ENCODE assay signal across 24 mouse cellular contexts in the genomic region with DNA sequence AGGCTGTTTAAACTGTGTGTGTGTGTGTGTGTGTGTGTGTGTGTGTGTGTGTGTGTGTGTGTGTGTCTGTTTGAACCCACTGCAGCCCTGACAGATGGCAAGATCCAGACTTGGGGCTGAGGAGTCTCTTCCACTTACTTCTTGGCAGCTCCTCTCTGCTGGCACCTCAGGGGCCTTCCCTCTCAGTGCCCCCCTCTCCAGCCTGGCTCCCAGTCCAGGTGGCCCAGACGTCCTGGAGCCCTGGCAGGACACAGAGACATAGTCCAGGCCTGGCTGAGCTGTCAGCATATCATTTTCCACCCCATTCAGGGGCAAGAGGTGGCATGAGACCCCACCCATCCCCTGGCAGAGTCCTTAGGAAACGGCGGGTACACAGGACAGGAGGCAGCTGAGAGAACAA. TPM values are rescaled to one million over a fixed set of nuclear protein-coding genes. Genes with fewer than 3 reads are reported as not detected.
A peak's percentile ranks its signal among the peaks of the same experiment; 100 is the strongest.
DNase-seq lines count a peak whose midpoint lies in the region; ATAC-seq and TF ChIP-seq lines count a peak whose summit lies in the region.
"Had no signal": no experiment of that assay in that cellular context is flagged by ENCODE, and none has a peak within 500 bp of the region (broad histone marks: within the 10 kb centered on the region; RNA-seq: fewer than 3 reads in every experiment).

No protein-coding gene starts in this region.

- no peak overlapping the region for H3K9ac ChIP-seq in intestine, embryonic 16.5 days (ENCODE audit: low read depth, low read length)
- H3K9ac ChIP-seq in intestine, postnatal 0 days (ENCODE audit: low read depth, low read length) = no peak overlapping the region
- no peak overlapping the region for H3K9ac ChIP-seq in heart, embryonic 15.5 days
- no peak overlapping the region for H3K9ac ChIP-seq in liver, embryonic 11.5 days (ENCODE audit: low read depth, low read length)
- H3K9ac ChIP-seq: forebrain, postnatal 0 days; hindbrain, embryonic 15.5 days; limb, embryonic 12.5 days; liver, embryonic 13.5 days; lung, embryonic 14.5 days; neural tube, embryonic 12.5 days had no signal

- 43% methylated on average over 3 of the region's 3 CpGs for WGBS in intestine, embryonic 16.5 days
- 35% methylated on average over 3 of the region's 3 CpGs for WGBS in intestine, postnatal 0 days
- WGBS in heart, embryonic 15.5 days = 12% methylated on average over 3 of the region's 3 CpGs
- 44% methylated on average over 3 of the region's 3 CpGs for WGBS in liver, embryonic 11.5 days

- no peak overlapping the region for H3K4me3 ChIP-seq in intestine, embryonic 16.5 days (ENCODE audit: low read length)
- H3K4me3 ChIP-seq in intestine, postnatal 0 days (ENCODE audit: low read depth, low read length) = no peak overlapping the region
- no peak overlapping the region for H3K4me3 ChIP-seq in heart, embryonic 15.5 days
- no peak overlapping the region for H3K4me3 ChIP-seq in liver, embryonic 11.5 days (ENCODE audit: low read depth, low read length)
- H3K4me3 ChIP-seq: hindbrain, embryonic 15.5 days; layer of hippocampus, adult 2 months; limb, embryonic 12.5 days; liver, embryonic 13.5 days; midbrain, embryonic 10.5 days; neural tube, embryonic 12.5 days had no signal

- no peak for TF ChIP-seq CTCF in intestine, postnatal 0 days (IDR thresholded peaks at IDR 0.05; ENCODE audit: low read depth)

- peaks cover 11% of the 10 kb centered on the region; the same call in 1 of the 2 replicates for H3K4me1 ChIP-seq in intestine, embryonic 16.5 days (ENCODE audit: control insufficient read depth, insufficient read depth, low read length)
- no peaks in the 10 kb centered on the region for H3K4me1 ChIP-seq in intestine, postnatal 0 days (replicated peaks; ENCODE audit: control insufficient read depth, insufficient read depth, low read length)
- peaks cover 67% of the 10 kb centered on the region for H3K4me1 ChIP-seq in heart, embryonic 15.5 days (replicated peaks)
- 0 out of 2 replicates have a peak, but pooled peaks cover 4% of the 10 kb centered on the region for H3K4me1 ChIP-seq in liver, embryonic 11.5 days (replicated peaks; ENCODE audit: control insufficient read depth, insufficient read depth, low read length)
- H3K4me1 ChIP-seq: neural tube, embryonic 12.5 days had no signal

- peaks cover 15% of the 10 kb centered on the region for H3K27me3 ChIP-seq in intestine, embryonic 16.5 days (replicated peaks; ENCODE audit: control insufficient read depth, insufficient read depth, low read length)
- H3K27me3 ChIP-seq in intestine, postnatal 0 days (replicated peaks; ENCODE audit: control insufficient read depth, insufficient read depth, low read length) = peaks cover 39% of the 10 kb centered on the region
- peaks cover 49% of the 10 kb centered on the region for H3K27me3 ChIP-seq in heart, embryonic 15.5 days
- peaks cover 51% of the 10 kb centered on the region for H3K27me3 ChIP-seq in liver, embryonic 11.5 days (replicated peaks; ENCODE audit: control insufficient read depth, insufficient read depth, low read length)
- H3K27me3 ChIP-seq: CH12.LX had no signal

- H3K9me3 ChIP-seq in intestine, embryonic 16.5 days (ENCODE audit: control insufficient read depth, low read length) = no peaks in the 10 kb centered on the region
- H3K9me3 ChIP-seq in intestine, postnatal 0 days (ENCODE audit: control insufficient read depth) = no peaks in the 10 kb centered on the region
- no peaks in the 10 kb centered on the region for H3K9me3 ChIP-seq in heart, embryonic 15.5 days (replicated peaks)
- no peaks in the 10 kb centered on the region for H3K9me3 ChIP-seq in liver, embryonic 11.5 days (ENCODE audit: control insufficient read depth, low read length)
- H3K9me3 ChIP-seq: hindbrain, embryonic 15.5 days; limb, embryonic 12.5 days; liver, embryonic 13.5 days; midbrain, embryonic 10.5 days; neural tube, embryonic 12.5 days had no signal

- DNase-seq in heart, adult 8-10 months (ENCODE audit: low spot score) = peak; percentile 24
- DNase-seq in heart, postnatal 4 days = peak; percentile 62
- DNase-seq in layer of hippocampus, postnatal 36 days = no peak
- DNase-seq in liver, embryonic 11.5 days (ENCODE audit: low spot score) = no peak
- no peak for DNase-seq in left cerebral cortex, adult 11 months (ENCODE audit: low spot score)
- DNase-seq: cerebellum, adult 9-10 months; forebrain, postnatal 0 days; kidney, adult 11 months; kidney, postnatal 14 days; liver, embryonic 13.5 days; lung, embryonic 14.5 days; right cerebral cortex, adult 18-20 months; thymus, postnatal 36 days had no signal

- no peaks in the 10 kb centered on the region for H3K36me3 ChIP-seq in intestine, embryonic 16.5 days (ENCODE audit: control insufficient read depth, insufficient read depth, low read length)
- no peaks in the 10 kb centered on the region for H3K36me3 ChIP-seq in intestine, postnatal 0 days (ENCODE audit: control insufficient read depth, insufficient read depth)
- H3K36me3 ChIP-seq in heart, embryonic 15.5 days = no peaks in the 10 kb centered on the region
- no peaks in the 10 kb centered on the region for H3K36me3 ChIP-seq in liver, embryonic 11.5 days (ENCODE audit: control insufficient read depth, insufficient read depth, low read length)
- H3K36me3 ChIP-seq: hindbrain, embryonic 15.5 days; limb, embryonic 12.5 days; liver, embryonic 13.5 days; midbrain, embryonic 10.5 days; neural tube, embryonic 12.5 days had no signal

- no peak overlapping the region for H3K4me2 ChIP-seq in intestine, embryonic 16.5 days (ENCODE audit: low read depth, low read length)
- H3K4me2 ChIP-seq in intestine, postnatal 0 days (replicated peaks; ENCODE audit: low read depth) = no peak overlapping the region
- no peak overlapping the region for H3K4me2 ChIP-seq in heart, embryonic 15.5 days
- H3K4me2 ChIP-seq in liver, embryonic 11.5 days = no peak overlapping the region
- H3K4me2 ChIP-seq: hindbrain, embryonic 15.5 days; limb, embryonic 12.5 days; liver, embryonic 13.5 days; lung, embryonic 14.5 days; neural tube, embryonic 12.5 days had no signal

- peak; percentile 31; the same call in 1 of the 2 replicates for ATAC-seq in intestine, embryonic 16.5 days
- no peak for ATAC-seq in intestine, postnatal 0 days
- peak; percentile 72 for ATAC-seq in heart, embryonic 15.5 days (replicated peaks; ENCODE audit: insufficient number of reproducible peaks, insufficient read depth, low FRiP score, low read depth)
- no peak for ATAC-seq in liver, embryonic 11.5 days (replicated peaks; ENCODE audit: low FRiP score)
- ATAC-seq: forebrain, postnatal 0 days had no signal

- no peak overlapping the region for H3K27ac ChIP-seq in intestine, embryonic 16.5 days (ENCODE audit: low read length)
- no peak overlapping the region for H3K27ac ChIP-seq in intestine, postnatal 0 days (ENCODE audit: low read depth, low read length)
- no peak overlapping the region for H3K27ac ChIP-seq in heart, embryonic 15.5 days
- no peak overlapping the region for H3K27ac ChIP-seq in liver, embryonic 11.5 days (ENCODE audit: low read depth, low read length)
- H3K27ac ChIP-seq: hindbrain, embryonic 15.5 days; layer of hippocampus, adult 2 months; limb, embryonic 12.5 days; liver, embryonic 13.5 days; macrophage; midbrain, embryonic 10.5 days; neural tube, embryonic 12.5 days had no signal

RNA-seq across cellular contexts. Expression of gene Hcn4, which starts 5.5 kb away (rescaled TPM):
- 0.21 and 0.22 TPM in 2 replicates for polyA plus RNA-seq in intestine, embryonic 16.5 days (2015; fragmentation: Nextera tagmentation; extraction: Ambion mirVana)
- 0.27 TPM in 2 replicates for polyA plus RNA-seq in intestine, postnatal 0 days (2015; fragmentation: Nextera tagmentation; extraction: Ambion mirVana)
- total RNA-seq in heart, adult 8-10 months (2022) = 10 to 100 TPM in 1 of 4 experiments, 1 to 10 TPM in 3; 5.5 to 11.1 (median 7.2) TPM
- polyA plus RNA-seq in heart, embryonic 15.5 days (2015; fragmentation: Nextera tagmentation; extraction: Ambion mirVana) = 1.4 and 1.6 TPM in 2 replicates
- total RNA-seq in heart, postnatal 4 days (2021) = 10 to 100 TPM; 11.6 to 12.5 TPM
- total RNA-seq in layer of hippocampus, postnatal 36 days (2021) = 1 to 10 TPM; 1.8 to 2.1 TPM
- polyA plus RNA-seq in liver, embryonic 11.5 days (2014; fragmentation: Nextera tagmentation; extraction: Ambion mirVana) = 0.39 and 0.40 TPM in 2 replicates
- total RNA-seq: CH12.LX, MEL had no signal
- polyA plus RNA-seq: liver, embryonic 13.5 days; macrophage had no signal

Comparison
In these comparisons a context has a peak if more than half of its experiments do, and no peak if none do; other contexts are left out.
1. ATAC-seq: peak in intestine, embryonic 16.5 days (single experiment) and heart, embryonic 15.5 days (single experiment); none in intestine, postnatal 0 days (single experiment) and liver, embryonic 11.5 days (single experiment).
2. DNase-seq: peak in heart, adult 8-10 months (single experiment) and heart, postnatal 4 days (single experiment); none in layer of hippocampus, postnatal 36 days (0 of 2), liver, embryonic 11.5 days (single experiment) and left cerebral cortex, adult 11 months (single experiment).